Mouse (Mus musculus): Measurements from ENCODE around the gene Socs4.
"Not testable (repeated sequence)": the region's sequence is repeated elsewhere in the genome, so short reads cannot be mapped to it uniquely, and the experiment has no call there.

The Socs4 gene

DNA sequence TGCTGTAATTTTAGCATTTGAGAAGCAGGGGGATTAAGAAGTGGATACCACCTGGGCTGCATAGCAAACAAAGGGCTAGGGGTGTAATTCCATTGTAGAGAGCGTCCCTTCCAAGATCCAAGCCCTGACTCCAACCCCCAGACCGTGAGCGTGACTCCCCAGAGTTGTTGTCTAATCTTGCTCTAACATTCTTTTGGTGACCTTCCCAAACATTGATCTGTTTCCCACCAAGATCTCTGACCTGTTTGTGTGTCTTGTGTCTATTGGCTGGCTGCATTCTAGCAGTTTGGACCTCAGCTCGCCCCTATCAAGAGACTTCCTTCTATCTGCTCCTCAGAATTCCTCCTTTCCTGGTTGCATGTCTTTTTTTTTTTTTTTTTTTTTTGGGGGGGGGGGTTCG, 10.3 kb downstream of the Socs4 start:
- no peak for DNase-seq (ENCODE audit: low read depth, low spot score)

DNA sequence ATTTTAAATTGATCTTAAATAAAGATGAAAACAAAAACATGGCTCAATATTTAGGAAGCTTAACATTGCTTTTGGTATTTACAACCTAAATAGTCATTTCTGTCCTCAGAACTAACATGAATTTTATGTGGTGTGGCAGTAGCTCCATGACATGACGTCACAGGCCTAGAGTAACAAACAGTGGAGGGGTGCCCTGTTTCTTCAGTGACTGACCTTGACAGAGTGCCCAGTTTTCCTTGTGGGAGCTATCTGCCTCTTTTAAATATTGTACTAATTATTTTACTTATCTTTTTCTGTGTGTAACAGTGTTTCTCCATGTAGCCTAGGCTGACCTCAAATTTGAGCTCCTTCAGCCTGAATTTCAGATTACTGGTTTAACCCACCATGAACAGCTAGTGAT, 15.0 kb downstream of the Socs4 start:
- DNase-seq (ENCODE audit: low read depth, low spot score), result no peak

DNA sequence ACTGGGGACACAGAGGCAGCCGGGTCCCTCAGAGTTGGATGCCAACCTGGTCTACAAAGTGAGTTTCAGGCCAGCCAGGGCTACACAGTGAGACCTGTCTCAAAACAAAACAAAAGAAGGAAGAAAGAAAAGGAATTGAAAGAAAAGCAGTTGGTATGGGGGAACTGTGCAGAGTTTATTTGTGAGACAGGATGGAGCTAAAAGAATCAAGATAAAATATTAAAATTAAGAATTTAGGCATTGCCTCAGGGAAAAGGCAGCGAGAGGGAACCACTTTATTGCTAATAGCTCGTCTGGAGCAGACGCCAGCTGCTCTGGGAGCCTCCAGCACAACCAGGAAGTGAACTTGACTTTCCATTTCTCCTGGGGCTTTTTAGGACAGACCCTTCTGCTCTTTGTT, 17.4 kb downstream of the Socs4 start:
- no peak for DNase-seq (ENCODE audit: low read depth, low spot score)

DNA sequence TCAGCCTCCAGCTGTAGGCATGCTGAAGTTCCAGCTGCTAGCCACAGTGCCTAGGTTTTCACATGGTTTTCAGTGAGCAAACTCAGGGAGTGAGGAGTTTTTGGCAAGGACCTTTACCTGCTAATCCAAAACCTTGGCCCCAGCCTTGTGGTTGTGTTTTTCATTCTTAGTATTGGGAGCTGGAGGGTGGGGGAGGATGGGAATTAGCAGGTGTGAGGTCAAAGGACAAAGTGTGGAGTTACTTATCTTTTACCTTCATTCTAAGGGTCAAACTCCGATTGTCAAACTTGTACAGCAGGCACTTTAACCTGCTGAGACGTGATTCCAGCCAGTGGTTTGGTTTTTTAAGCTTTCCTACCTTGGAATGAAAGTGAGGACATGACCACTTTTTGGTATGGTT, 19.5 kb downstream of the Socs4 start:
- no peak for DNase-seq (ENCODE audit: low read depth, low spot score)

DNA sequence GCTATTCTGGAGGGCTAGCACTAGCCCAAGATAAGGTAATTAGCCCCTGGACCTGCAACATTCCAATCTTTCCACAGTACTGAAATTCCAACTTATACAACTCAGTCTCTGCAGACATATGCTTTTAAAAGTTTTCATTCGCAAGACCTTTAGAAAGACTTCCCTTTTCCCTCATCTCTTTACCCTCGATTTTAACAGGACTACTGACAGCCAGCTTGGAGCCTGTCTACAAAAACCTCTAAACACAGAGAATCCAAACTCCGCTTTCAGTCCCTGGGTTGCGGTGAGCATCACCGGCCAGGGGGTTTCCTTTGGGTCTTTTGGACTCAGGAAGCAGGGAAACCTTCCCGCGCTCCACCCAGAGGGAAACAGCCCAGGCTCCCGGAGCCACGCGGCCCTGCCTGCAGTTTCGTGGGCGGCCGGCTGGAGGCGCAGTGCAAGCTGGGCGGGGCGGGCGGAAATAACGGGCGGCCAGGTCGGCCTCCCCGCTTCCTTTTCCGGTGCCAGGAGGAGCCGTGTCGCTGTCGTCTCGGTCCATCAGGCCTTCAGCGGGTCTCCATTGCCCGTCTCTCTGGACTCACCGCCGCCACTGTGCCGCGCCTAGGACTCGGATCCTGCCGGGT, 21.2 kb downstream of the Socs4 start, which contains the start of gene Mapk1ip1l:
Gene Mapk1ip1l, plus strand, starts transcription at position 482 of the 623 bp plus-strand sequence.
- DNase-seq (ENCODE audit: low read depth, low spot score), result peak; percentile 76

DNA sequence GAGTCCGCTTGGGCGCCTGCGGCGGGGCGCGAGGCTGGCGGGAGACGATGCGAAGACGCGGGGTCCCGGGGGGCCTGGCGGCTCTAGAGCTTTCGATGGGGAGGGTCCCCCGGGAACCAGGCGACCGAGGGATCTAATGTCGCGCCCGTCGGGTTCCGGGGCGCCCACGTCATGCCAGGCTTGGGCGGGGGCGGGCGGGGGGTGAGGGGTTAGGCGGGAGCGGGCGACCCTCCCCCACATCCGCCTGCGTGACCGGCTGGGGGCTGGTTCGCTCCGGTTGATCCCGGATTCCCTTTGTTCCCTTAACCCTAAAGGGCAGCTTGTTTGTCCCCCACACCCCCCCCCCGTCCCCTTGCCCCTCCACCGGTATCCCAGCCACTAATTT, 21.7 kb downstream of the Socs4 start:
- peak; percentile 9 for DNase-seq (ENCODE audit: low read depth, low spot score)

DNA sequence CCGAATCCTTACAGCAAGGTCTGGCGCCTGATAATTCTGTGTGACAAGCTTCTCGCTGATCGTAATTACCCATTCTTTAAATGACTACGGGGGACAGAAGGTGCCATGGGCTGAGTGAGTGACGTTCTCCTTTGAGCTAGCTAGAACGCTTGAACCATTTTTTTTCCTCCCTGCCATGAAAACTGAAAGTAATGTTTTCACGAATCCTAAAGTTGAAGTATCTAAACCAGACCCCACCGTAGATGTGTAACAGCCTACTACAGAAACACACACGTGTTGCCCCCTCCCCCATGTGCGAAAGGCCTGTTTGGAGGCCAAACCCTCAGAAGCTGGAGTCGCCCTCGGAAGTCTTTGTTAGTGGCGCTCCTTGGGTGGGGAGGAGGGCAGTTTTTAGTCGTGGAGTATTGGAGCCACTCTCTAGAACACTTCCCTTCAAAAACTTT, 22.1 kb downstream of the Socs4 start:
- peak; percentile 47 for DNase-seq (ENCODE audit: low read depth, low spot score)

DNA sequence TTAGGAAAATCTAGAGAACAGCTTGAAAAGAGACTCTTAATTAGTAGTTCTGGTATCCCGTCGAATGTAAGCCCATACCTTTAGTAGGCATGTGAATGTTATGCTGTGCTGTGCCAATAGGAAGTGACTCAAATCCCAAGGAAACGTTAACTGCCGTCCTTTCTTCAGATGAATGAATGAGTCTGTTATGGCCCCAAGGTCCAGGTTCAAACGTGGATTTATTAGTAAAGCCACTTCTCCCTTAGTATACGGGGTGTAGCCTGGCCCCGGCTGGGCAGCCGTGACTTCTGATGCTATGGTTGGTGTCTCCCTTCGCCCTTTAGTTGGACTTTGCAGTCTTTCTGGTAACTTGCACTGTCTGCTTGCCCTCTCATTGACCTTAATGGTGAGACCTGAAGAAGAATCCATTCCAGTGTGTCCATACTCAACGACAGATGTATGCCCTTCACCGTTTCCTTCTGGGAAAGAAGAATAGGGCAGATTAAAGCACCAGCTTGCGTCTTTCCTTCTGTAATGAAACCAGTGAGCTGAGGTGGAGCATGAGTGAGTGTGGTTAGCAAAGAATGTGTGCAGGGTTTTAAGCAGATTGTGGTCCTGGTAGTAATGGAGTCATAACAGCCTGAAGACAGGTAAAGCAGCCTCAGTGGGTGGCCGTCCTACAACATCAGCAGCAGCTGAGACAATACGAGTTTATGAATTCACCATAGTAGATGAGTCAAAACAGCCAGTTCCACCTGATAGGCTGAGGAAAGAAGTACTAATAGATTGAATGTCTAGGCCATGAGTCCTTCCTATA, 26.4 kb downstream of the Socs4 start:
- no peak for DNase-seq (ENCODE audit: low read depth, low spot score)

DNA sequence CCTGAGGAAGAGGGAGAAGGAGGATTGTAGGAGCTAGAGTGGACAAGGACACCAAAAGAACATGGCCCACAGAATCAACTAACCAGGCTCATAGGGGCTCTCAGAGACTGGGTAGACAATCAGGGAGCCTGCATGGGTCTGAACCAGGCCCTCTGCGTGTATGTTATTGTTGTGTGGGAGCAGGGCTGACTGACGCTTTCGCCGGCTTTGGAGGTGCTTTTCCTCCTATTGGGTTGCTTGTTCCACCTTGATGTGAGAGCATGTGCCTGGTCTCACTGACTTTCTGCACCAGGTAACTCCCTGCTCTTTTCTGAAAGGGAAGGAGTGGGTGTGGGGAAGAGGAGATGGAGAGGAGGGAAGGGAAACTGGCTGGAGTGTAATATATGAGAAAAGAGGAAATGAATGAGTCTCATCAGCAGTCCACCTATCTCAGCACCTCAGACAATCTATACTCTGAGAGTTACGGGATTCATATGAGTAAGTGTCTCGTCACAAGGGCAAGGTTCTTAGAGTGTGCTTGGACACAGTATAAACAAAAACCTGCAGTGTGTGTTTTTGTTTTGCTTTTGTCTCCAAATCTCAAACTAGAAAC, 28.2 kb downstream of the Socs4 start:
- no peak for DNase-seq (ENCODE audit: low read depth, low spot score)

DNA sequence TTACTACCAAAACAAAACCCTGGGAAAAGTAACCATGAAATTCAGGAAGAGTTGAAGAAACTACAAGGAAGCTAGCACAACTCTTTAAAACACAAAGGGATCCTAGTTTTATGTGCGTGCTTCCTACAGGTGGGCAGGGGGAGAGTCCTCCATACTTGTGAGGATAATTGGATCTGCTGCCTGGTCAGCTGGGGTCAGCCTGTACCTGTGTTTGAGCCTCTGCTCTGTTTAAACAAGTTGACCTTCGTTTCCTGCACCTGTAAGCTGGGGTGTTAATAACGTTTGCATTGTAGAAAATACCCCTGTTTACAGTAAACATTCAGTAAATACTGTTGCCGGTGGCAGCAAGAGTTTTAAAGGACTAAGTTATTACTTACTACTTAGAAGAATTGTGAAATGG, 29.2 kb downstream of the Socs4 start:
- no peak for DNase-seq (ENCODE audit: low read depth, low spot score)

DNA sequence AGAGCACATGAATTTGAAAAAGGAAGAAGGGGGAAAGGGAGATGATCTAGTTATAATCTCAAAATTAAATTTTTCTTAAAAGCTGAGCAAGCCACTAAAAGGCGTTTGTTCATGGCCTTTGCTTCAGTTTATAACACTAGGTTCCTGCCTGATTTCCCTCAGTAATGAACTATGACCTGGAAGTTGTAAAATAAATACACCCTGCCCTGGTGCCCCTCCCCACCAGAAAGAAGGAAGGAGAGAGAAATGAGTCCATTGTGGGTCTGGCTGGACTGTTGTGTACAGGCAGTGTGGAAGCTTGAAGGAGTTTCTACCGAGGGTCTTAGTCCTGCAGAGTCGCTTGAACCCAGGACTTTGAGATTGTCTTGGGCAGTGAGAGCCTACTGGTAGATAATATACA, 30.9 kb downstream of the Socs4 start:
- DNase-seq (ENCODE audit: low read depth, low spot score), result no peak

DNA sequence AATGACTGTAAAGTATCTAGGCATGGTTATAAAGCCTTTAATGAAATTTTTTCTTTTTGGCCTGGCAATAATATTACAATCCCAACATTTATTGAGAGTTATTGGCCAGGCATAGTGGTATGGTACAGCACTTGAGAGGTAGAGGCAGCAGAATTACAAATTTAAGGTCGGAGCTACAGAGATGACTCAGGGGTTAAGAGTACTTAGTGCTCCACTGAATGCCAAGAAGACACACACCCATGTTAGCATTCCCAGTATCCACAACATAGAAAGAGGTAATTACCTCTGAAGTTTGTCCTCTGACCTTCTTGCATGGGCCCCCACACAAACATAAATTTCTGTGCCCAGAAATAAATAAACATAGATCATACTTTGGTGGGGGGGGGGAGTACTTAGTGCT, 32.3 kb downstream of the Socs4 start:
- DNase-seq (ENCODE audit: low read depth, low spot score), result no peak

DNA sequence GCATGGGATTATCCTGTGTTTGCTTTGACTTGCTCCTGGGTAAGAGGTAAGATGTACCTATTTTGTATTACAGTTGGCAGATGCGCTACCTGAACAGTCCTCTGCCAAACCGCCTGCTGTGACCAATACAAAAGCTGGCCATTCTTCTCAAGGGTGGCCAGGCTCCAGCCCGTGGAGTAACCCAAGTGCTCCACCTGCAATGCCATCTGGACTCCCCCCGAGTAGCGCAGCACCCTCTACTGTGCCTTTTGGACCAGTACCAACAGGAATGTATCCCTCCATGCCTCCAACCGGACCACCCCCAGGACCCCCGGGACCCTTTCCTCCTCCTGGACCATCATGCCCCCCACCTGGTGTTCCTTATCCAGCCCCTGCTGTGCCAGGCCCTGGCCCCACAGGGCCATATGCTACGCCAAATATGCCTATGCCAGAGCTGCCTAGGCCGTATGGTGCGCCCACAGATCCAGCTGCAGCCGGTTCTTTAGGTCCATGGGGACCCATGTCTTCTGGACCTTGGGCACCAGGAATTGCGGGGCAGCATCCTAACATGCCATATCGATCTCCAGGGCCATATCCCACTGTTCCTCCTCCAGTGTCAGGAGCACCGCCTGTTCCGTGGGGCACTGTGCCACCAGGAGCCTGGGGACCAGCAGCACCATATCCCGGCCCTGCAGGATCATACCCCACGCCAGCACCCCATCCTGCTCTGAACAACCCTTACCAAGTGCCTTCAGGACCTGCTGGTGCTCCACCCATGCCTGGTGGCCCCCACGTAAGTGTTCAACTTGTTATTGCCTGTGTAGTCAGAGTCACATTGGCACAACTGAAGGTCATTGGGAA, 33.8 kb downstream of the Socs4 start:
- no peak for DNase-seq (ENCODE audit: low read depth, low spot score)

DNA sequence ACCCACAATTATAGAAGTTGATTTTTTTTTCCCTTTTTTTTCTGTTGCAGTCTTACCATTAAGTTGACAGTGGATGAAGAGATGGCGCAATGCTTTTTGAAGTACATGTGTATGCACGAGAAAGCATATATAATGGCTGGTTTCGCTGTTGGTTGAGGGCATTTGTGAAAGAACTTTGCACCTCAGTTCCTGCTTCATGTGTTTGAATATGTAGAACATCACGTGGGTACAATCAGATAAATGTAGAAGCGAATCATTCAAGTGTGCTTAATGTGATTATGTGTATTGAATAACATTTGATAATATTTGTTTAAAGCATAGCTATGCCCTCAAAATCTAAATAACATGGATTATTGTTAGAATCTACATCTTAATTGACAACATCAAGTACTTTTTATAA, 42.6 kb downstream of the Socs4 start:
- DNase-seq (ENCODE audit: low read depth, low spot score), result no peak

DNA sequence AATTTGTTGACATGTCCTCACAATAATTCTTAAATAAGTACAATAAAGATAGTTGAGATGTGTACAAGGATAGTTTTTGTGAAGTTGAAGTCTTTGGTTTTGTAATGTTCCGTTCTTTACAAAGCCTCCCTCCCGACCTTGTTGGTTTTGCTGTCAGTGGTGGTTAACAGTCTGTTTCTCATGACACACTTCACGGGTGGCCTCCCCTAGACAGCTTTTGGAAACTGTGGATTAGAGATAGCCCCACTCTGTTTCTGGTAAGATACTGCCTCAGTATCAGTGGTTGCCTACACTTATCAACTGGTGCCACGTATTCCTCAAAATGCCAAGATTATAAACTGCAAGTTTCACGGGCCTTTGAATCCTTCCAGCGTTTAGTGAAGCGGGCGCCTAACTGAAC, 44.9 kb downstream of the Socs4 start:
- DNase-seq (ENCODE audit: low read depth, low spot score), result not testable (repeated sequence)

DNA sequence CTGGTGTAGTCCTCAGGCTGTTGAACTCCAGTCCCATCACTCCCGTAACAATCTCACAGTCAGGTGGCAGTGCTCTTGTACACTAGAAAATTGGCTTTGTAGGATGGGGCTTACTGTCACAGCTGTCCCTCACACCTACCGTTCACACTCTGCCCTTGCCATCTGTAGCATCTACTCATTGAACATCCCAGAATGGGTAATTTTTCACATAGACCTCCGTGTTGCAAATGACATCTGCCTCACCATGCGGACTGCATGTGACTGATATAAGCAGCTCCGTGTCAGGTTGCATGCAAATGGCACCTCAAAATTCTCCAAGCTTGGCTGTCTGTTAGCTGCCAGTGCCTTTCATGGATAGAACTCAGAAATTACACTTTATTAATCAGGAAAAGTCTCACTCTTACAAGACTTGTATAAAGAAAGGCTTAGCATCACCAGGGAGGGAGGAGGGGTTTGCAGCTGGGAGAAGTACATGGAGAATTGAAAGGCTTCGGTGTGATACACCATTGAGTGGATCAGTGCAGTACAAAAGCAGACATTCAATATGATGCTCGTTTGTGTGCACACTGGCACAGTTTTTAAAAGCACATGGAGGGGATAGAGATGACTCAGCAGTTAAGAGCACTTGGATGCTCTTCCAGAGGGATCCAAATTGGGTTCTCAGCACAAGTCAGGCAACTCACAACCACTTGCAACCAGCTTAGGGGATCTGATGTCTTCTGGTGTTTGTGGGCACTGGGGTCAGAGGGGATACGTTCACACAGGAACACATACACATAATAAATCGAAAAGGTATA, 49.4 kb downstream of the Socs4 start:
- DNase-seq (ENCODE audit: low read depth, low spot score), result peak; percentile 11

DNA sequence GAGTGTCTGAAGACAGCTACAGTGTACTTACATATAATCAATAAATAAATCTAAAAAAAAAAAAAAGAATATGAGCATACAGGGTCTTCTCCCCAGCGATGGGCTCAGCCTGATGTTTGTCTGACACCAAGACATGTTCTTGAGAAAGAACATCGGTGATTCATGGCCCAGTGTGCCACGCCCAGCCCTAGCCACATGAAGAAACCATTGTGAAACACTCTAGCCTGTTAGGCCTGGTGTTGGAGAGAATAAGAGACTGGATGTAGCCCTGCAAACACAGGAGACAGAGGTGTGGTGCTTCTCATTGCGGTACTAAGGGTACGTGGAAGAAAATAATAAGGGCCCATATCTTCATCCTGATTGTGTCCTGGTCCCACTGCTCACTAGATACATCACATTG, 50.6 kb downstream of the Socs4 start:
- peak; percentile 66 for DNase-seq (ENCODE audit: low read depth, low spot score)

DNA sequence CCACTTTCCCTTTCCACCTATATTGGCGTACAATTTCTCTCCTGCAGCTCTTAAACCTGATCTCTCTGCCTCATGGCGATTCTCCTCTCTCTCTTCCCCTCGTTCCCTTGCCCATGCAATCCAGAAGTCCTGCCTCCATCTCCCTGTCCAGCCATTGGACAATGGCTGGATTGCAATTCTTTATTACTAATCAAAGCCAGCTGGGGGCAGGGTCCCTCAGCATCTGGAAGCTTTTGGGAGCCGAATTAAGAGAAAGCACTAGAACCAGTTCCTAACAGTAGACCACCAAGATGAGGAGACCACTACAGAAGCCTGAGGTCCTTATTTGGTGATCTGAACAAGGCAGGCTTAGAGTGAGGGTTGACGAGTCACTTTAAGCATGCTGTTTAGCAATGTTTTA, 55.2 kb downstream of the Socs4 start:
- no peak for DNase-seq (ENCODE audit: low read depth, low spot score)

DNA sequence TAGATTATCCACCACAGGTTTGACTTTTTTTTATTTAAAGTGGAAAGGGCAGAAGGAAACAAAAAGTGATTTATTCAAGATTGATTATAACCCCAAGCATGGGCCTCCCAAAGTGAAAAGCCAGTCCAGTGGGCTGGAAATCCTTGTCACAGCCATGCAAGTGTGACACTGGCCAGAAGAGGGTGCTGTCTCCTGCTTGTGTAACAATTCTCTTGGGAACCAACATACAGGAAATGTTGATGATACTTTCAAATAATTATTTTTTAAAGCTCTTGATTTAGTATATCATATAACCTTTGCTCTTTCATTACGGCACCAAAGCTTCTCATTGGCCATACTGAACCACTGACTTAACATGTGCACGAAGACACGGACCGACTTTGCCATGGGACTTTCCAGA, 58.1 kb downstream of the Socs4 start:
- DNase-seq (ENCODE audit: low read depth, low spot score), result peak; percentile 70

DNA sequence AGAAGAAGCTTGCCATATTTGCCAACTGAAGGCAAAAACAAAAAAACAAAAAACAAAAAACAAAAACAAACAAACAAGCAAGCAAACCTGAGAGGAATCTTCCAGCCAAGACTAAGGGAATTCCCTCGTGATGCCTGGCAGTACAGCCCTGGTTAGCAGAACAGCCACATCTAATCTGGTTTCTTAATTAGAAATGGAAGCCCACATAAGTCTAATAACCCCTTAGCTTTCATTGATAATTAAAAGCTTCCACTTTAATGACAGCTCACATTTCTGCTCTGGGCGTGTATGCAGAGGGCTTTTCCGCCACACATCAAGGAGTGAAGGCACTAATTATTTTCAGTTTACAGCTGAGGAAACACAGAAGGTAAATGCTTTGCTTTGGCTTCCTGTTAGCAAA, 58.6 kb downstream of the Socs4 start:
- DNase-seq (ENCODE audit: low read depth, low spot score), result no peak

DNA sequence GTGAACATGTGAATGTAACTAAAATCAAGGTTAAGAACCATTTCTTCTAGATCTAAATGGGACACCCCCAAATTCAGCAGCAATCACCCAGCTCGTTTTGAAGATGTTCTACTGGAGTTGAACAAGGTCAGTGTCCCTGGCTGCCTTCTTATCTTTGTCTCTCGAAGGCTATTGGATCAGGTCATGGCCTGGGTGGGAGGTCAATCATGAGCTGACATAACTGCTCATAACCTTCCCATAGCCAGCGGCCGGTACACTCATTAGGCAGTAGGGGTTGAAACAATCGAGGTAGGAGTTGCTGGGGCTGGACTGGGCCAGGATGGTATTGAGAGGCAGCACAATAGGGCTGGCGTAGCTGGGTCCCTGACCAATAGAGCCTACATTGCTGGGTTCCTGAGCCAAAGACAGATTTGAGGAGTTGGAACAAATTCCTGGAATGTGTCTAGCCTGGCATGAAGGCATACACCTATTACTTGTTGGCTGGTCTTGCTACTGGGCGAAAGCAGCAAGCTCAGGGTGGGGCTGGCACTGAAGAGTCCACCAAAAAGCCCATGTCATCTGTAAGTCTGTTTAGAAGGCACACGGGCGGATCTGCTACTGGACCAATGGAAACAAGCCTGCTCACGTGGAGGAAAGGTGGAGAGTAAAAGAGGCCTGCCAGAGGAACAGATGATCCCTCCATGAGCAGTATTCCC, 63.6 kb downstream of the Socs4 start:
- DNase-seq (ENCODE audit: low read depth, low spot score), result no peak
